Mouse (Mus musculus): ENCODE measurements around the gene Efnb3.
"Not testable (repeated sequence)": the region's sequence is repeated elsewhere in the genome, so short reads cannot be mapped to it uniquely, and the experiment has no call there.

The Efnb3 gene

GRCm38 (mm10) chr11:69549060-69549656 lies 10.8 kb downstream of the Efnb3 start, which contains the start of gene Dnah2:
Gene Dnah2, minus strand, starts transcription at chr11:69549110.
- no peak for DNase-seq (ENCODE audit: low spot score)

- peak; percentile 36 for DNase-seq (ENCODE audit: low spot score)
These were observed 12.9 kb downstream of the Efnb3 start for GRCm38 (mm10) chr11:69547071-69547470.

- peak; percentile 72 for DNase-seq (ENCODE audit: low spot score)
These were observed 13.5 kb downstream of the Efnb3 start for GRCm38 (mm10) chr11:69546423-69547053.

- DNase-seq (ENCODE audit: low spot score) = no peak
These were observed 14.0 kb downstream of the Efnb3 start for GRCm38 (mm10) chr11:69545957-69546356.

- DNase-seq (ENCODE audit: low spot score) = no peak
These were observed 16.4 kb downstream of the Efnb3 start for GRCm38 (mm10) chr11:69543598-69543997.

GRCm38 (mm10) chr11:69541741-69542140 lies 18.3 kb downstream of the Efnb3 start:
- not testable (repeated sequence) for DNase-seq (ENCODE audit: low spot score)

- DNase-seq (ENCODE audit: low spot score) = no peak
These were observed 19.3 kb downstream of the Efnb3 start for GRCm38 (mm10) chr11:69540700-69541099.

- no peak for DNase-seq (ENCODE audit: low spot score)
These were observed 25.0 kb downstream of the Efnb3 start for GRCm38 (mm10) chr11:69534990-69535389.

GRCm38 (mm10) chr11:69532480-69533150 lies 27.4 kb downstream of the Efnb3 start:
- no peak for DNase-seq (ENCODE audit: low spot score)

- not testable (repeated sequence) for DNase-seq (ENCODE audit: low spot score)
These were observed 29.2 kb downstream of the Efnb3 start for GRCm38 (mm10) chr11:69530755-69531154.

- DNase-seq (ENCODE audit: low spot score) = not testable (repeated sequence)
These were observed 29.7 kb downstream of the Efnb3 start for GRCm38 (mm10) chr11:69530281-69530680.

GRCm38 (mm10) chr11:69528031-69528390 lies 32.0 kb downstream of the Efnb3 start:
- DNase-seq (ENCODE audit: low spot score) = no peak

GRCm38 (mm10) chr11:69527098-69528030 lies 32.6 kb downstream of the Efnb3 start:
- DNase-seq (ENCODE audit: low spot score) = no peak

- DNase-seq (ENCODE audit: low spot score) = no peak
These were observed 33.4 kb downstream of the Efnb3 start for GRCm38 (mm10) chr11:69526631-69527030.

GRCm38 (mm10) chr11:69525661-69526060 lies 34.3 kb downstream of the Efnb3 start:
- no peak for DNase-seq (ENCODE audit: low spot score)

GRCm38 (mm10) chr11:69523651-69524050 lies 36.4 kb downstream of the Efnb3 start:
- no peak for DNase-seq (ENCODE audit: low spot score)

GRCm38 (mm10) chr11:69521526-69522149 lies 38.4 kb downstream of the Efnb3 start:
- DNase-seq (ENCODE audit: low spot score) = no peak

- no peak for DNase-seq (ENCODE audit: low spot score)
These were observed 40.0 kb downstream of the Efnb3 start for GRCm38 (mm10) chr11:69519976-69520375.

- no peak for DNase-seq (ENCODE audit: low spot score)
These were observed 43.3 kb downstream of the Efnb3 start for GRCm38 (mm10) chr11:69516661-69517060.

- no peak for DNase-seq (ENCODE audit: low spot score)
These were observed 43.8 kb downstream of the Efnb3 start for GRCm38 (mm10) chr11:69516151-69516640.

- peak; percentile 43 for DNase-seq (ENCODE audit: low spot score)
These were observed 46.2 kb downstream of the Efnb3 start for GRCm38 (mm10) chr11:69513840-69514239.

Measured in urinary bladder, postnatal 25 days (tissue).